Mouse (Mus musculus) CD4-positive naive resting alpha-beta T cell, adult 57 days (primary cell): ENCODE results near the gene Gm28305. TPM values are rescaled to one million over a fixed set of nuclear protein-coding genes. Genes with fewer than 3 reads are reported as not detected.

ENCODE experiments used
- total RNA-seq: library from RNA; stranded (reverse); gene quantifications from one replicate; pipeline ENCODE4 v1.2.4, GENCODE M21; 2023

Gm28305 gene
- total RNA-seq: not detected

DNA sequence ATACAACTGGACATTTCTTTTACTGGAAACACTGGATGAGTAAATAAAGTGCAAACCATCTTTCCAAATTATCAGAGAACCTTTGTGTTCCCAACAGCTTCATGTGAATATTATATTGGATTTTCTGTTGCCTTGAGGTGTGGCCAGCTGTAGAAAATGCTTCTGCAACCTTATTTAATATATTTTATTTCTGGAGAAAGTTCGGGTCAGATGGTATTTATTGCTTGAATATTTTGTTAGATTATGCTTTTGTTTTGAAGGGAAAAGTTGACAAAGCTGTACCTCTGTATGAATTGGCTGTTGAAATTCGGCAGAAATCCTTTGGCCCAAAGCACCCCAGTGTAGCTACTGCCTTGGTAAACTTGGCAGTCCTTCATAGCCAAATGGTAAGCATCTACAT lies at the start of gene Gm28305:
TSS of gene Gm28305 (plus strand) at position 301 of the 400 bp plus-strand sequence.

DNA sequence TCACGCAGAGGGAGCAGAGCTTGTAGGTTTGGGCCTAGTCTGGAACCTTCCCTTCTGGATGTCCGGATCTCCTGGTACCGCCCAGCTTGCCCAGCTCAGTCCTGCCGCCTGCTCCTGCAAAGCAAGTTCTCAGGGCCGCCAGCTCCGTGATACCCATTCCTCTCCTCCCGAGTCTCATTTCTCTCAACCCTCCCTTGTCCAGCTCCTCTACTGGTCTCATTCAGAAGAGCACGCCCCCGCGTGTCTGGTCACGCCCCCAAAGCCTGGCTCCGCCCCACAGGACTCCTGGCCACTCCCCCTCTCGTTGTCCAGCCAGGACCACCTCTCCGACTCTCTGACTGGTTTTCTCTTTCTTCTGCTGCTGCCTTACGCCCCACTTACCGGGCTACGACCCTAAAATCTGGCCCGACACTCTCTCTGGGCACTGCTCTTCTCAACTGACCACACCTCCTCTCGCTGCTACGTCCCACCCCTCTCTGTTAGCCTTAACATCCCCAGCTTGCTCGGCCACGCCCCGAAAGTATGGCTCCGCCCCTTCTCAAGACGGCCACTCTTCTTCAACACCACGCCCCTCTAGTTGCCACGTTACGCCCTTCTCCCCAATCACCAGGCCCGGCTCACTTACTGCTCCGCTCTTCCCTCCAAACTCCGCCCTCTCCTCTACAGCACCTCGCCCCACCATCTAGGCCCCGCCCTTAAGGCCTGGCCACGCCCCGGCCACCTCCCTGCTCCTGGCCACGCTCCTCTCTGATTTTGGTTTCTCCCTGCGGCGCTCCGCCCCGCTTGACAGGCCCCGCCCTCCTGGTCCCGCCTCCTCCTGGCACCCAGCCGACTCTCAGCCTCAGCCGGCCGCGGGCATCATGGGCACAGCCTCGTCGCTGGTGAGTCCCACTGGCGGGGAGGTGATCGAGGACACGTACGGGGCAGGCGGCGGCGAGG lies 38.3 kb upstream of the Gm28305 start, which contains the start of gene Nphp3:
TSS of gene Nphp3 (plus strand) at position 624 of the 939 bp plus-strand sequence.

DNA sequence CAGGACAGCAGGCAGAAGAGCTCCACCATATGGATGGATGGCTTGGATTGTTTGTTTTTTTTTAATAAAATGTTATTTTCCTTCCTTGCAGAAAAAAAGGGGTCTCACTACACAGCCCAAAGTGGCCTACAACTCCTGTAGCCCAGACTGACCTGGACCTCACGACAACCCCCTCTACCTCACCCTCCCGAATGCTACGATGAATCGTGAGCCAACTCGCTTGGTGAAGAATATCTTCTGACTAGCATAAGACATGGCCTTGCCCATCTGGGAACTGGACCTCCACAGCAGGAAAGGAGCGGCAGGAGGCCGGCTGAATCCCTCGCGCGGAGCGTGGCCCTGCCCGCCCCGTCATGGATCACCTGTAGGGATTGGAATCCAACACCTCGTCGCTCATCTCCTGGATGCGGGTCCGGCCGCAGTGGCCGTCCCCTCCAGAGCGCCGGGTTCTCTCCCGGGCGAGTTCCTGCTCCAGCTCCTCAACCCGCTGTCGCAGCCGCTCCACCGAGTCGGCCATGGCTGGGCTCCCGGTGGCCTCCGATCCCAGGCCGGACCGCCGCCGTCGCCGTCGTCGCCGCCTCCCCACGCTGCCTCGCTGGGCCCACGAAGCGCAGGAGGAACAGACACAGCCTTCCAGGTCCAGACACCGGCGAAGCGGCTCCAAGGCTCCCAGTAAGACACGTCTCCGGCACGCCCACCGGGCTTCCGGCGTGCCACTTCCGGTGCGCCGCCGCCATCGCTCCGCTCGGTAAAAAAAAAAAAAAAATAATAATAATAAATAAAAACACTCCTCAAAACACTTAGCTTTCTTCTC lies 22.2 kb downstream of the Gm28305 start, which contains the start of gene Uba5:
TSS of gene Uba5 (minus strand) at position 705 of the 814 bp plus-strand sequence.

DNA sequence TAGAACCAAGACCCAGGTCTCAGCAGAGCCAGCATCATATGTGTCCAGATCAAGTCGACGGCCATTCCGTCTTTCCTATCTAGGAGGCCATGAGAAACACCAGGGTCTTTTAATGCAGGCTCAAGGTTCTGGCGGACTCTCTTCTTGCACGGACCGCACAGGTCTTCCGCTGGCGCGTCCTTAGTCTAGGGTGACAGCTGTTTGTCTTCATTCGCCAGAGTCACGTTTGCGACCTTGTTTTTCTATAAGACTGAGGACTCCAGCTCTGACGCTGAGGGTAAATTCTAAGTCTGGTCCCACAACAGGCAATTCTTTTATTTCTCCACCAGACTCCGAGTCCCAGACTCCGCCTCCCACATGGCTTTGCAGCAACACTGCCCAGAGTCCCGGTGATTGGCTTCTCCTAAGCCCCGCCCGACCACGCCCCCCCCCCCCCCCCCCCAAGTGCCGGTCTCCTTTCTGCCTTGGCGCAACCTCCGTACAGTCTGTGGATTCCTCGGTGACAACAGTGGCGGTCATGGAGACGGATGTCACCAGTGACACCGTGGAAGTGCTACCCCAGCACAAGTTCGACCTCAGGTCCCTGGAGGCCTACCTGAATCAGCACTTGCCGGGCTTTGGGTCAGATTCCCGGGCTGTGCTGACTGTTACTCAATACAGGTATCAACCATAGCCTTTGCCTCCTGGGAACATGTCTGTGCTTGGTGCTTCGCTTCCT lies 22.9 kb downstream of the Gm28305 start, which contains the start of gene Acad11:
TSS of gene Acad11 (plus strand) at position 134 of the 718 bp plus-strand sequence.

Other genes with a start within 250 kb of the Gm28305 start
- gene Nphp3, start 38.1 kb upstream of the Gm28305 start, total RNA-seq: 3.2 TPM
- gene Uba5, start 22.5 kb downstream of the Gm28305 start, total RNA-seq: 22.7 TPM
- gene Acad11, start 22.7 kb downstream of the Gm28305 start, total RNA-seq: 17.2 TPM
- gene Ackr4, start 86.3 kb downstream of the Gm28305 start, total RNA-seq: not detected
- gene Dnajc13, start 222.3 kb downstream of the Gm28305 start, total RNA-seq: 75.4 TPM